Mouse (Mus musculus) layer of hippocampus, postnatal 10 days (tissue): ENCODE results near the gene Hyou1. TPM values are rescaled to one million over a fixed set of nuclear protein-coding genes. Genes with fewer than 3 reads are reported as not detected.
"Not testable (repeated sequence)": the region's sequence is repeated elsewhere in the genome, so short reads cannot be mapped to it uniquely, and the experiment has no call there.

Source experiments
- DNase-seq, 2 experiments: peaks; one replicate each; pipeline ENCODE4 v3.0.0; 2021; ENCODE audit warnings: low spot score in 2 of 2
- total RNA-seq, 2 experiments: library from RNA; stranded (reverse); gene quantifications; 2 replicates each; pipeline ENCODE4 v1.2.3; 2021

Hyou1 gene
- total RNA-seq, 2 experiments from 2014 or later: 87.6 to 89.7 TPM

DNA sequence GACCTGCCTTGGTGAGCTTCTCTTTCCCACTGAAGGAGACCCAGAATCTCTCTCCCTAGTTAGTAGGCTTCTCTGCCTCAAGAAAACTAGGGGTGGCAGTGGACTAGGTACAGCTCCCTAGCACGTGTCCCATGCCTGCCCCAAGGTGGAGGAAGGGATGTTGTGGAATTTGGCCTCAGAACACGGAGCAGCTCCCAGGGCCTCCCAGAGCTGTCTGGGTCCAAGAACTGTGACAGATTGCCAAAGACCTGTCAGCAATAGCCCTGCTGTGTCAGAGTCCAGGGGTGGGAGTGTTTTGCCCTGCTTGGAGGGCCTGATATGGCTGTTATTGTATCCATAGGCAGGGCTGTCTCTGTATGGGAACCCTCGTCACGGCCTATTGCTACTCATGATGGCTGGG is 21.8 kb downstream of the Hyou1 start:
- DNase-seq: no peak

DNA sequence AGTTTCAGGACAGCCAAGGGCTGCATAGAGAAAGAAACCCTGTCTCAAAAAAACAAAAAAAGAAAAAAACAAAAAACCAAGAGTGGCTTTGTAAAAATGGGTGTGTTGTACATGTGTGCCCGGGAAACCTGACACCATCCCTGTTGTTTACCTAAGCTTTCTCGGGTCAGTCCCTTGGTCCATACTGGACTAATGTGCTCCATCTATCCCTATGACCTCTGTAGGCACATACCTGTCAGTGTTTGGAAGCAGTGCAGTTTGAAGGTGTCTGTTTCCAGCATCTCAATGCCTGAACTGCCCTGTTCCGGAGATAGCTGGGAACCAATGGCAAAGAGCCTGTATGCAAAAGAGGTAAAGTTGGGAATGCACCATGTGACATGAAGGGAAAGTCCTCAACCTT is 25.7 kb downstream of the Hyou1 start:
- no peak for DNase-seq

DNA sequence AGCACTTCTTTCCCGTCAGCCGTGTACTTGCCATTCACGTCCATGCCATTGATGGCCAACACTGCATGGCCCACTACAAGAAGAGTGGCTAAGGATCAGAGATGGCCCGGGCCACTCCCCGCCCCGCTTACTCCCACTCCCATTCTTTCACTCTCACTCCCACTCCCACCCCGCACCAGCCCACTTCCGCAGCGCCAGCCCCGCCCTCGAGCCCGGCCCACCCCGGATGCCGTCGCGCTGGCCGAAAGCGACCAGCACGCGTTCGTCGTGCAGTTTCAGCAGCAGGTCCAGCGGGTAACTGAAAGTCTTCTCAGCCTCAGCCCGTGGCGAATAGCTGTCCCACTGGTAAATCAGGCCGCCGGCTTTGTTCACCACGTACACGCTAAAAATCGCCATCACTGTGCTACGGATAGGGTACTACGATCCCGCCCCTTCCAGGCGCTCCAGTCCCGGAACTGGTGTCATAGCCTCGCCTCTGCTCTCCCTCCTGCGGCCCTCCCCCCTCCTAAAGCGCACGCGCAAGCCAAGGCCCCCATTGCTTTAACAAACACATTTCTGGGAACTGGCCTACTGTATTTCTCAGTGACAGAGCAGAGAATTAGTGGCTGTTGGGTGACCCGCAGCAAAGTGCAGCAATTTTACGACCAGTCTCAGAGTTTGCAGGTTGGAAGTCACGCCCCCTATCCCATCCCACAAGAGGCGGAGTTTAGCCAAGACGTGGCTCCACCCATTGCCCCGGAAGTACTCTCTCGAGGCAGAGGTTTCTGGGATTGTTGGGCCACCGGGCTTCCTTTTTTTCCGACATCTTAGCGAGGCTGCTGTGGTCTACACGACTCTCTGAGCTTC is 27.8 kb downstream of the Hyou1 start, which contains the start of the genes Rps25 and Trappc4:
Gene Rps25, plus strand, starts transcription at position 234 of the 846 bp plus-strand sequence.
Gene Trappc4, minus strand, starts transcription at position 695 of the 846 bp plus-strand sequence.
- DNase-seq: peak; percentile 92 to 93

DNA sequence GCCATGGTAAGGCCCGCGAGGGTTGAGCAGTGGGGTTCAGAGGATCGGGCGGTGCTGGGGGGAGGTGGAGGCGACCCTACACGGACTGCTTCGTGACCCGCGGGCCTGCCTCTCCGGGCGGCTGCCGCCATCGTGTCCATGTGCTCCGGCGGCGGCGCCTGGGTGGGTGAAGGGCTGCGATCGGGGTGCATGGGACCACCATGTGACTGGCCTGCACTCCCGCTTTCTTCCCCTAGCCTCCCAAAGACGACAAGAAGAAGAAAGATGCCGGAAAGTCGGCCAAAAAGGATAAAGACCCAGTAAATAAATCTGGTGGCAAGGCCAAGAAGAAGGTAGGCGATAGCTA is 28.4 kb downstream of the Hyou1 start:
- no peak for DNase-seq

DNA sequence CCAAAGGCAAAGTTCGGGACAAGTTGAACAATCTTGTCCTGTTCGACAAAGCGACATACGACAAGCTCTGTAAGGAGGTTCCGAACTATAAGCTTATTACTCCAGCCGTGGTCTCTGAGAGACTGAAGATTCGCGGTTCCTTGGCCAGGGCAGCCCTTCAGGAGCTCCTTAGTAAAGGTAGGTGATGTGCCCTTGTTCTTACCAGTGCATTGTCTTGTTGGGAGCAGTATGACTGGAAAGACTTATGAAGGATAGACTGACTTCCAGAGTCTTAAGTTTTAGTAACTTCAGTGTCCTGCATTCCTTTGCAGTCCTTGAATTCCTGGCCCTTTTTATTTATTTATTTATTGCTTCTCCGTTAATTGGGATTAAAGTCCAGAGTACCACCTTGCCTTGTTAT is 29.4 kb downstream of the Hyou1 start:
- not testable (repeated sequence) for DNase-seq

DNA sequence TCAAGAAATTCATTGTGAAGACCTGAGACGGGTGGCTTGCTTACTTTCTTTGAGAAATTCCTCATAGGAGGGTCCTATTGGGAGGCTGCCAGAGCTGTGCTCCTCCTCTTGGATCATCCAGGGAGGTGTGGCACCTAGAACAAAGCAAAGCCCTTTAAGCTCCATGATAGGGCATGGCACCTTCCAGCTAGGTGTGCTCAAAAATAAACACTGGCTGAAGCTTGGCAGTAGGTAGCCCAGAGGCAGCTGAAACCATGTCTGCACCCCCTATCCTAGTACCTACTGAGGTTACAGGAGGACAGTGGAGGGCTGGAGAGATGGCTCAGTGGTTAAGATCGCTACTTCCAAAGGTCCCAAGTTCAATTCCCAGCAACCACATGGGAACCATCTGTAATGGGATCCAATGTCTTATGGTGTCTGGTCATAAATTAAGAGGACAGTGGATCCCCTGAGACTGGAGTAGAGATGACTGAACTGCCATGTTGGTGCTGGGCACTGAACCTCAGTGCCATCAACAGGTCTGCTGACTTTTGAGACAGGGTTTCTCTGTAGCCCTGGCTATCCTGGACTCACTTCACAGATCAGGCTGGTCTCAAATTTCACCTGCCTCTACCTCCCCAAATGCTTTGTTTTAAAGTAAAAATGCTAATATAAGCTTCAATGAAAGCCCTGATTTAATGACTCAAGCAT is 31.5 kb downstream of the Hyou1 start:
- DNase-seq: no peak

DNA sequence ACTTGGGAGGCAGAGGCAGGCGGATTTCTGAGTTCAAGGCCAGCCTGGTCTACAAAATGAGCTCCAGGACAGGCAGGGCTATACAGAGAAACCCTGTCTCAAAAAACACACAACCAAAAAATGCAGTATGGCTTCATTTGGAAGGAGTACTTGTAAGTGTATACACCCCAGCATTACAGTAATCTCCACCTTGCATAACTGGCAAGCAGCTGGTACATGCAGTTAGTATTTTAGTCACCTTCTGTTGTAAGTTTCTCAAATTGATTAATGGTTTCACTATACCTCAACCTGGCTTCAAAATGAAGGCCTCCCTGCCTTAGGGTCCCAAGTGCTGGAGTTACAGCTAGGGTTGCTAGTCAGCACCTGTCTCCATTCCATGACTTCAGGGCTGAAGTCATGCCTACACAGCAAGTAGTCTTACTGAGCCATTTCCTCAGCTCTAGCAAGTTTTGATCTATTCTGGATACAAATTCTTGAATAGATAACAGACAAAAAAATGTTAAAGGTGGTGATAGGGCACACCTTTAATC is 32.4 kb downstream of the Hyou1 start:
- DNase-seq: no peak

DNA sequence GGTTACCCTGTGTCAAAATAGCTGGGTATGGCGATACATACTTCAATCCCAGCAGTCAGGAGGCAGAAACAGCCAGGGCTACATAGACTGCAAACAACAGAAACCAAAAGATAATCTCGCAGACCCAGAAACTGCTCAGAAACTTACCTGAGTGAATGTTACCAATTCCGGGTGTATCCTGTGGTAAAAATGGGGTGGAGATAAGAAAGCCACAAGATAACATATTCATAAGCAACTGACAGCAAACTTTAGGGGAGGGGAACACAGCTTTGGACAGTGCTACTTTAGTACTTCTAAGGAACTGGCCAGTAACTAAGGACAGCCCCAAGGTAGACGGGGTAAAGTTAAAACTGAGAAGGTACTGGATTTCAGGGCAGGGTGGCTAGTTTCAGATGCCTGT is 33.0 kb downstream of the Hyou1 start:
- DNase-seq: no peak

DNA sequence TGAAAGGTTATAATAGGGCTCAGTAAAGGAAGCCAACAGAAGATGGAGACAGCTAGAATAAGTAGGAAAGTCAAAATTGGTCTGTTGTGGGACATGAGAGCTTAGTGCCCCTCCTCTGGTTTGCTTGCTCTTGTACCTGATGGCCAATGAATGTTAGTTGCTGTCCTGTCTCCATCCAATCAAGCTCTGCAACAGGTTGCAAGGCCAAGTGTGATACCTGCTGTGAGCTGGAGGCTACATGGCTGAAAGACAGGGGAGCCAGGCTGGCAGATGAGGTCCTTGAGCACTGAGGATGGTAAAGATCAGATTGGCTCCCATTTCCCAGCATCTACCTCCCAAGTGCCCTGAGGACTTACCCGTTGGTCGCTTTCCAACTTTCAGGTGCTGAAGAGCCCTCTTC is 33.5 kb downstream of the Hyou1 start:
- DNase-seq: no peak

DNA sequence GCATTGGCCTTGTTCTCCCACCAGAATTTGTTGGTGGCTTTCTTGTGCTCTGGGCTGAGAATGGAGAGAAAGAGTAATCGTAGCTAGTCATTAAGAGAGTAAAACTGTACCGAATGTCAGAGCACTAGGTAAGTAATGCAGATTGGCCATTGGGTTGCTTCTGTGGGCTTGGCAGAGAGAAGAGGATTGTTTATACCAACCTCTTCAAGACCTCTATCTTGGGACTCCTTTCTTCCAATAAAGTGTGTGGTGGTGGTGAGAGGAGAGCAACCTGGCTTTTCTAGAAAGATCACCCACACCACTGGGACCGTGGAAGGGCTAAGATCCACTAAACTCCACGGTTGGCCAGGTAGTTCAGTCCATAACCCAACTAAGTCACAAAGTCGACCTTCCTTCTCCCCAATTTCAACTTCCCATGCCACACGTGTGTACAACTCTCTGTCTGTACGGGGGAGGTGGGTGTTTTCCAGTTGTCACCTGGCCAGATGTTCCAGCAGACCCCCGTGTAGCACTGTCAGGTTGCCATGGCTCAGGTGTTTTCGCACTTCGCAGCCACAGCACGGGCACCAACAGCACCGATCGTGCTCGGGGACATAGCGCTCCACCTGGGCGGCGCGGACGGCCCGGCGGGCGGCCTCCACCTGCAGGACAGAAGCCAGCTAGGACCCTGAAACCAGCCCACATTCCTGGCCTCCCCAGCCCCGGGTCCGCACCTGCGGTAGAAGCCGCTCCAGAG is 38.0 kb downstream of the Hyou1 start:
- no peak for DNase-seq

DNA sequence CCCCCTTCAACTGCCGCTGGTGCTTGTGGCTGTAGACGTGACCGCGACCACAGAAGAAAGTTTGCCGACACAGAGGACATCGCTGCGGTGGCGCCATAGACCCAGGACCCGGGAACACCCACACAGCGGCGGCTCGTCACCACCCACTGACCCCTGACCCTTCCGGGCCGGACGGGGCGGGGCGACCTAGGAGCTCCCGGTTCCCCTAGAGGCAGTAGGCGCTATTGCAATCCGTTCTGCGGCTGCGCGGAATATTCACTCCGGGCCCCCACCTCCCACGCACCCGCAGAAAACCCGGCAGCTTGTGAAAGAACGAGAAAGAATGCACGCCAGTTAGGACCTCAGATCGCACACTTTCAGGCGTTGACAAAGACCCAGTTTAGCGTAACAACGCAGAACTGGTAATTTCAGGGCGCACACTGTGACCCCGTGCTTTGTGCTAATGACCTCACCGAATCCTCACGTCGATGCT is 38.6 kb downstream of the Hyou1 start:
- DNase-seq: peak; percentile 98

DNA sequence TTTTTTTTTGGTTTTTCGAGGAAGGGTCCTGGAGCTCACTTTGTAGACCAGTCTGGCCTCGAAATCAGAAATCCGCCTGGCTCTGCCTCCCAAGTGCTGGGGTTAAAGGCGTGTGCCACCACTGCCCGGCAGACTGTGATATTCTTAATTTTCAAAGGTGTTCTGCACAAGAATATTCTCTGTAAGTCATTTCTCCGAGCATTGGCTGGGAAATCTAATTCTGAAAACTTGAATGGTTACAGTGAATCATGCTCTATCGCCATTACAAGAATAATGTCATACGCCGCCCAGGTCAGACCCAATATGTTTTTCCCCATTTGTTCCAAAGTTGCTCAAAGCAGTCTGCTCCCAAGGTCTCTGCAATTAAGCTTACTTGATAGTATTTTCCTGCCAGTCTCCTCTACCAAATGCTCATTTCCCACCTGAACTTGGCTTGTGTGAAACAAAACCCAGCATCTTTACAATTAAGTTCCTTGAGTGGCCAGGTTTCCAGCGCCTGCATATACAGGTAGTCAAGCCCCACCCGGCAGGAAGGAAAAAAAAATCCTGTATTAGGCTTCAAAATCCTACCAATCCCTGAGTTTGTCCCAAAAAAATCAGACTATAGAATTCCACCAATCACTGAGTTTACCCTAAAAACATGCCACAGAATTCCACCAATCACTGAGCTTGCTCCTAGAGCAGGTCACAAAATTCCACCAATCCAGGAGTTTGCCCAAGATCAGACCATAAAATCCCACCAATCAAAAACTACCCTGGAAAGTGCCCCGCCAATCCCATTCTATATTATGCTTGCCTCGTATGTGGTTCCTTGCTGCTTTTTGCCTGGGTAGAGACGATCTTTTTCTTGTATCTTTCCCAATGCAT is 39.5 kb downstream of the Hyou1 start, which contains the start of gene Ccdc84:
Gene Ccdc84, minus strand, starts transcription at position 51 of the 867 bp plus-strand sequence.
- no peak for DNase-seq

DNA sequence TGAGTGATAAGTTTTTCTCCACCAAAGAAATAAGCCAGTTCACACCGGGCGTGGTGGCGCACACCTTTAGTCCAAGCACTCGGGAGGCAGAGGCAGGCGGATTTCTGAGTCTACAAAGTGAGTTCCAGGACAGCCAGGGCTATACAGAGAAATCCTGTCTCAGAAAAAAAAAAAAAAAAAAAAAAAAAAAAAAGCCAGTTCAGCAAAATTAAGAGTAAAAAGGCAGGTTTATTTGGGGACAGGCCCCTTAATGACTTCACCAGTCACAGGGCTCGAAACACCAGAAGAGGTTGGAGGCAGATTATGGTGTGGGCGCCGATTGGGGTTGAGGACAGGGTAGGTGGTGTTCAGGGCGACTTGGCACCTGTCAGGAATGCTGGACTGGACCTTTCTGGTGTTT is 40.4 kb downstream of the Hyou1 start:
- DNase-seq: not testable (repeated sequence)

DNA sequence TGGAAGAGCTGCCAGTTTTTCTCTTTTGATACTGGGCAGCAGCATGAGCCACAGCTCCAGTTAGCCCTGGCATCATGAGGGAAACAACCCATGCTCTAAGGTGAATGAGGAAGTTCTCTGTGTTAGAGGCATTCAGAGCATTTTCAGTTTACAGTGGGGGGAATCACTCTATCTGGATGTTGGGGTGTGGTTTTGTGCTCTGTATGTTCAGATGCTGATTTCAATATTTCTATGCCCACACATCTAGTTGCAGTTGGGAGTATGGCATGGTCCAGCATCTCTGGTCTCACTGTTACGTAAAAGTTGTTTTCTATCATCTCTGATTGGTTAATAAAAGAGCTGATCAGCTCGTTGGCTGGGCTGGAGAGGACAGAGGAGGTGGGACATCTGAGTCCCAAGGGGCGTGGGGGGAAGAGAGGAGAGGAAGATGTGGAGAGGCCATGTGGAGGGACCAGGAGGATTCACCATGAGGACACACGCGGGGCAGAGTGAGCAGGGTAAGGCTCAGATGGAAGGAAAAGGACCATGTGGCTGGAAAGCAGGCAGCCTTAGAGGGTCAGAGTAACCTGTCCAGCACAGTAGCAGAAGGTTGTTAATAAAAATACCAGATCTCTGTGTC is 41.1 kb downstream of the Hyou1 start:
- DNase-seq: no peak

DNA sequence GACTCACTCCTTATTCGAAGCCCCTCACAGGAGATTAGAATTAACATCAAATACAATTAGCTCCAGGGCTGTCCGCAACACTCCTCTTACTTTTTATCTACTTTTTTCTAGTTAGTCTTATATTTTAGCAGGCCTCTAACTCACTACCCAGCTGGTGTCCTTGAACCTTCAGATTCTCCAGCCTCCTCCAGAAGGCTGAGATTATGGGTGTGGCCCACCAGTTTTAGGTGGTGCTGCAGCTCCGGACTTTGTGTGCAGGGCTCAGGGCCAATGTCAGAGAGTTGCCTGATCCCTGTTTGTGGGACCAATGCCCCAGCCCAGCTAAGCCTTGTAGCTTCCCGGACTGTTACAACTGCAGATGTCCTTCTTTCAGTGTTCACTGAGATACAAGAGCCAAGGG is 44.3 kb downstream of the Hyou1 start:
- DNase-seq: no peak

DNA sequence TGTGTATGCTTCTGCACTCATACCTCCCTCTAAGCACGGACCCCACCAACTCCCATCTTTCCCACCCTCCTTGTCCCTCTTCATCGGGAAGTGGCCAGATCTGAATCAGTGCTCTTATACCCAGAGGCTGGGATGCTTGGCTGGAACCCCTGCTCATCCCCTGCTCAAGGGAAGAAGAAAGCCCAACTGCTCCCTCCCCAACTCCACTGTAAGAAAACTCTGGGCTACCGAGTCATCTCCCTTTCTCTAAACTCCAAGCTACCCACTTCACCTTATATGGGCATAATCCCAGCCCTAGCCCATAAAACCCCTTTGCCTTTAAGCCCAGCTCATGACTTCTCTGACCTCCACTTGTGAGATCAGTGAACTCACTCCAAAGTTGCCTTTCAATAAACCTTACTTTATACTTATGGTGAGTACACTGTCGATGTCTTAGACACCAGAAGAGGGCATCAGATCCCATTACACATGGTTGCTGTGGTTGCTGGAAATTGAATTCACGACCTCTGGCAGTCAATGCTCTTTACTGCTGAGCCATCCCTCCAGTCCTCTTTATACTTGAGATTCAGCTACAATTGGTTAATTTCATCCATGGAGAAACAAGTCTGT is 53.4 kb downstream of the Hyou1 start:
- no peak for DNase-seq

DNA sequence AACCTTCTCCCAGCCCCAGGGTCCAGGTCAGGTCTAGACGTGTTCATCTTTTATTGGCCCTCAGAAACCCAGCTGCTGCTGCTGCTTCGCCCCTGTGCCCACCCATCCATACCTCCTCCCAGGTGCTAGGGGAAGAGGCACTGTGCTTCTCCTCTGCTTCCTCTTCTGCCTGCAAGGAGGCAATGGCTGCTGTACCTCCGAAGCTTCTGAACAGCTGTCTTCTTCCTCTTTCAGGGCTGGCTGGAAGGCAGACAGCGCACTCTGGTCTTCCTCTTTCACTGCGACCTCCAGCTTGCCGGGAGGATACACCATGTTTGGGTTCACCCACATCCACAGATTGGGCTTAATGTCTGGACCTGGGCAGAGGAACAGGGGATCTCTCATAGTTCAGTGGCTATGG is 56.5 kb downstream of the Hyou1 start:
- DNase-seq: no peak

DNA sequence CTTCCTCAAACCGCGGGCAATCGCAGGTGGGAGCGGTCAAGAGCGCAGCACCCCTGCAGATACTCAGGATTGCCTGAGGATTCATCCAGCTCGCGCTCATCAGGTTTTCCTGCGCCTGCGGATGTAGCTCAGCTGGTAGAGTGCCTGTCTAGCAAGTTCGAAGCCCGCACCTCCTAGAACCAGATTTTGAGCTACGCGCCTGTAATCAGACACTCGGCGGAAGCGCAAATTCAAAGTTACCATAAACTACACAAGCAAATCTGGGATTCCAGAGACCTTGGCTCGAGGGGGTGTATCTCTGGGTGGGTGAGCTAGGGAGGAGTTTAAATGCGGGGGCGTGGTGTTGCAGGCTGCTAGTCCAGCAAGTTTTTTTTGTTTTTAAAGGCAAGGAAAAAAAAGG is 61.7 kb downstream of the Hyou1 start, which contains the start of gene Foxr1:
Gene Foxr1, minus strand, starts transcription at position 176 of the 400 bp plus-strand sequence.
- DNase-seq: no peak
